Comparison of ENCODE assay signal across 8 mouse cellular contexts in the genomic region with DNA sequence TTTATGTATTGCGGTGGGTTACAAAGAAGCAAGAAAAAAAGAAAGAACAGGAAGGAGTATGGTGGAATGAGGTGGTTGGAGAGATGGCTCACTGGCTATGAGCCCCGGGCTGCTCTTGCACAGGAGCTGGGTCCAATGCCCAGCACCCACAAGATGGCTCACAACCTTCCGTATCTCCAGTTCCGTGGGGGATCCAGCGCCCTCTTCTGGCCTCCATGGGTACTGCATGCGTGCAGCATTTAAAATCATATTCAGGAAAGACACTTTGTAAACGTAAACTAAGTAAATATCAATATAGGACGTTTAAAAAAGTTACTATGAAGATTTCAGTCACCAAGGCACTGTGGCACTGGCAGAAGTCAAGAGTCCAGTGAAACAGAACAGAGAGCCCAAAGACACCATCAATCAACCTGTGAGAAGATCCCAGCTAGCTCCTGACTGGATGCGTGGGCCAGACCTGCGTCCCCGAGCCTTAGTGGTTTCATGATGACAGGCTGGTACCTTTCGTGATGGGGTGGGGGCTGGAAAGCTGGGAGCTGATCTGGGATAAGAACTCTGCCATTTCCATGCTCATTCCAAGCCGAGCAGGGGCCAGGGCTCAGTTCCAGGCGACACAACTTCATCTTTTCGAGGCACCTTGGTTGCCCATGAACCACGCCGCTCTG. TPM values are rescaled to one million over a fixed set of nuclear protein-coding genes. Genes with fewer than 3 reads are reported as not detected.
DNase-seq lines count a peak whose midpoint lies in the region; ATAC-seq and TF ChIP-seq lines count a peak whose summit lies in the region.

No protein-coding gene starts in this region.

- TF ChIP-seq CTCF in gastrocnemius, adult 2 months (IDR thresholded peaks at IDR 0.05): peak; percentile 84
- TF ChIP-seq CTCF in bone marrow, adult 2 months (IDR thresholded peaks at IDR 0.05; ENCODE audit: control insufficient read depth, insufficient read depth, low read length): peak; percentile 84
- TF ChIP-seq CTCF in lung, embryonic 14.5 days (IDR thresholded peaks at IDR 0.05; ENCODE audit: low read depth): peak; percentile 86

- no peaks in the 10 kb centered on the region for H3K9me3 ChIP-seq in intestine, embryonic 15.5 days
- no peaks in the 10 kb centered on the region for H3K9me3 ChIP-seq in lung, embryonic 14.5 days (ENCODE audit: low read depth, low read length)

- intact Hi-C loops in gastrocnemius, adult 2 months (cut with DNase I): no loop called here
- intact Hi-C loops in left cerebral cortex, postnatal 14 days (cut with DNase I): no loop called here

- ATAC-seq in erythroblast, adult 5-6 weeks (replicated peaks; ENCODE audit: low FRiP score, poor library complexity, severe bottlenecking): peak; percentile 17
- ATAC-seq in intestine, embryonic 15.5 days: no peak
- no peak for ATAC-seq in lung, embryonic 14.5 days (ENCODE audit: insufficient read depth)
- 0 out of 2 replicates have a peak, but pooled peaks have one; percentile 10 for ATAC-seq in neutrophil, adult 5-6 weeks (ENCODE audit: extremely low read depth, insufficient number of reproducible peaks, low FRiP score, poor library complexity, severe bottlenecking)

- peak; percentile 56 for DNase-seq in gastrocnemius, adult 2 months
- DNase-seq in gastrocnemius, postnatal 25 days: no peak
- DNase-seq in lung, embryonic 14.5 days: peak; percentile 60
- DNase-seq in left cerebral cortex, postnatal 14 days (ENCODE audit: low spot score in 2 of 2): no peak

- H3K9ac ChIP-seq in intestine, embryonic 15.5 days: peak overlapping the region; percentile 72
- peak overlapping the region; percentile 64 for H3K9ac ChIP-seq in lung, embryonic 14.5 days

- no peak for TF ChIP-seq POLR2A in bone marrow, adult 2 months (IDR thresholded peaks at IDR 0.05; ENCODE audit: borderline replicate concordance, control insufficient read depth, low read depth, low read length)

- H3K27ac ChIP-seq in gastrocnemius, adult 2 months: peak overlapping the region; percentile 99
- peak overlapping the region; percentile 96 for H3K27ac ChIP-seq in bone marrow, adult 2 months (ENCODE audit: control insufficient read depth, insufficient read depth, low read depth, low read length, poor library complexity)
- peak overlapping the region; percentile 38; the same call in 1 of the 2 replicates for H3K27ac ChIP-seq in intestine, embryonic 15.5 days
- peak overlapping the region; percentile 54; the same call in 1 of the 2 replicates for H3K27ac ChIP-seq in lung, embryonic 14.5 days (ENCODE audit: low read depth)

- peak overlapping the region; percentile 78 for H3K4me2 ChIP-seq in intestine, embryonic 15.5 days (replicated peaks)
- H3K4me2 ChIP-seq in lung, embryonic 14.5 days: peak overlapping the region; percentile 94

- H3K4me3 ChIP-seq in gastrocnemius, adult 2 months: peak overlapping the region; percentile 98
- H3K4me3 ChIP-seq in bone marrow, adult 2 months (replicated peaks; ENCODE audit: control insufficient read depth, low read depth, low read length): peak overlapping the region; percentile 95
- peak overlapping the region; percentile 90 for H3K4me3 ChIP-seq in intestine, embryonic 15.5 days (replicated peaks)
- H3K4me3 ChIP-seq in lung, embryonic 14.5 days (ENCODE audit: low read depth, low read length): peak overlapping the region; percentile 85

- no peaks in the 10 kb centered on the region for H3K27me3 ChIP-seq in intestine, embryonic 15.5 days (replicated peaks)
- H3K27me3 ChIP-seq in lung, embryonic 14.5 days (ENCODE audit: insufficient read depth, low read length): no peaks in the 10 kb centered on the region

- whole genome bisulfite sequencing in bone marrow, adult 2 months: 15% methylated on average over 17 of the region's 17 CpGs
- WGBS in intestine, embryonic 15.5 days: 20% methylated on average over 17 of the region's 17 CpGs
- WGBS in lung, embryonic 14.5 days: 19% methylated on average over 17 of the region's 17 CpGs

- H3K4me1 ChIP-seq in bone marrow, adult 2 months (ENCODE audit: control insufficient read depth, insufficient read depth, low read length): no peaks in the 10 kb centered on the region; the same call in 1 of the 2 replicates
- peaks cover 16% of the 10 kb centered on the region for H3K4me1 ChIP-seq in intestine, embryonic 15.5 days (replicated peaks)
- 0 out of 2 replicates have a peak, but pooled peaks cover 3% of the 10 kb centered on the region for H3K4me1 ChIP-seq in lung, embryonic 14.5 days (ENCODE audit: insufficient read depth)

- H3K36me3 ChIP-seq in intestine, embryonic 15.5 days: peaks cover 4% of the 10 kb centered on the region; the same call in 1 of the 2 replicates
- peaks cover 5% of the 10 kb centered on the region; the same call in 1 of the 2 replicates for H3K36me3 ChIP-seq in lung, embryonic 14.5 days (ENCODE audit: insufficient read depth)

RNA-seq across cellular contexts. Expression of gene Ogfod2, which starts 0.9 kb away (rescaled TPM):
- 10 to 100 TPM; 11.7 to 12.2 TPM for total RNA-seq in gastrocnemius, adult 2 months (2021)
- total RNA-seq in gastrocnemius, postnatal 25 days (2021): 10 to 100 TPM; 10.0 to 10.4 TPM
- polyA plus RNA-seq in bone marrow, adult 2 months (2011; ENCODE audit: insufficient read depth, insufficient read length, low replicate concordance, missing spikeins): 14.8 and 35.5 TPM in 2 replicates
- 4.8 and 6.9 TPM in 2 replicates for total RNA-seq in erythroblast, adult 5-6 weeks (2015; ENCODE audit: low replicate concordance)
- 13.9 and 19.9 TPM in 2 replicates for total RNA-seq in erythroblast, adult 5-6 weeks (2017; ENCODE audit: low replicate concordance)
- 26.3 and 29.2 TPM in 2 replicates for polyA plus RNA-seq in intestine, embryonic 15.5 days (2015; fragmentation: Nextera tagmentation; extraction: Ambion mirVana)
- 13.3 and 13.4 TPM in 2 replicates for polyA plus RNA-seq in lung, embryonic 14.5 days (2014; fragmentation: Nextera tagmentation; extraction: Ambion mirVana)
- 13.5 and 22.0 TPM in 2 replicates for total RNA-seq in neutrophil, adult 5-6 weeks (2017)
- total RNA-seq in left cerebral cortex, postnatal 14 days (2021): 10 to 100 TPM; 36.0 to 42.1 TPM

RNA-seq across cellular contexts. Expression of gene Arl6ip4, which starts 4.7 kb away (rescaled TPM):
- total RNA-seq in gastrocnemius, adult 2 months (2021): 10 to 100 TPM; 38.3 to 41.2 TPM
- 10 to 100 TPM; 36.0 to 40.9 TPM for total RNA-seq in gastrocnemius, postnatal 25 days (2021)
- 72.3 and 112 TPM in 2 replicates for polyA plus RNA-seq in bone marrow, adult 2 months (2011; ENCODE audit: insufficient read depth, insufficient read length, low replicate concordance, missing spikeins)
- 18.4 and 22.9 TPM in 2 replicates for total RNA-seq in erythroblast, adult 5-6 weeks (2015; ENCODE audit: low replicate concordance)
- 12.2 and 65.1 TPM in 2 replicates for total RNA-seq in erythroblast, adult 5-6 weeks (2017; ENCODE audit: low replicate concordance)
- polyA plus RNA-seq in intestine, embryonic 15.5 days (2015; fragmentation: Nextera tagmentation; extraction: Ambion mirVana): 90.8 and 95.4 TPM in 2 replicates
- 100.0 and 105 TPM in 2 replicates for polyA plus RNA-seq in lung, embryonic 14.5 days (2014; fragmentation: Nextera tagmentation; extraction: Ambion mirVana)
- total RNA-seq in neutrophil, adult 5-6 weeks (2017): 54.9 and 66.2 TPM in 2 replicates
- 10 to 100 TPM; 48.2 to 48.5 TPM for total RNA-seq in left cerebral cortex, postnatal 14 days (2021)

RNA-seq across cellular contexts. Expression of gene Abcb9, which starts 15.6 kb away (rescaled TPM):
- total RNA-seq in gastrocnemius, adult 2 months (2021): 10 to 100 TPM in 1 of 2 experiments, 1 to 10 TPM in 1; 7.1 to 11.9 TPM
- 1 to 10 TPM; 7.9 to 9.5 TPM for total RNA-seq in gastrocnemius, postnatal 25 days (2021)
- polyA plus RNA-seq in bone marrow, adult 2 months (2011; ENCODE audit: insufficient read depth, insufficient read length, low replicate concordance, missing spikeins): 5.9 and 7.4 TPM in 2 replicates
- total RNA-seq in erythroblast, adult 5-6 weeks (2015; ENCODE audit: low replicate concordance): 13.8 and 15.5 TPM in 2 replicates
- total RNA-seq in erythroblast, adult 5-6 weeks (2017; ENCODE audit: low replicate concordance): 19.1 and 23.4 TPM in 2 replicates
- polyA plus RNA-seq in intestine, embryonic 15.5 days (2015; fragmentation: Nextera tagmentation; extraction: Ambion mirVana): 2.3 and 2.5 TPM in 2 replicates
- 0.88 and 1.1 TPM in 2 replicates for polyA plus RNA-seq in lung, embryonic 14.5 days (2014; fragmentation: Nextera tagmentation; extraction: Ambion mirVana)
- total RNA-seq in neutrophil, adult 5-6 weeks (2017): 0.86 and 2.0 TPM in 2 replicates
- 10 to 100 TPM; 57.5 to 58.4 TPM for total RNA-seq in left cerebral cortex, postnatal 14 days (2021)

Comparison
In these comparisons a context has a peak if more than half of its experiments do, and no peak if none do; other contexts are left out.
1. DNase-seq: peak in gastrocnemius, adult 2 months (single experiment) and lung, embryonic 14.5 days (single experiment); none in gastrocnemius, postnatal 25 days (single experiment) and left cerebral cortex, postnatal 14 days (0 of 2).
2. H3K27ac ChIP-seq: peak in every context shown above with its lines; median percentile 99 in gastrocnemius, adult 2 months; 96 in bone marrow, adult 2 months; 54 in lung, embryonic 14.5 days; 38 in intestine, embryonic 15.5 days.
3. ATAC-seq: peak in erythroblast, adult 5-6 weeks (single experiment) and neutrophil, adult 5-6 weeks (single experiment); none in intestine, embryonic 15.5 days (single experiment) and lung, embryonic 14.5 days (single experiment).
4. Peak in every context shown above with its lines, with median percentiles within 50 percentile points of each other: H3K4me3 ChIP-seq and CTCF ChIP-seq.